Mouse (Mus musculus) forebrain, embryonic 16.5 days (tissue): ENCODE measurements around the gene Mdh2. TPM values are rescaled to one million over a fixed set of nuclear protein-coding genes. Genes with fewer than 3 reads are reported as not detected.
A peak's percentile ranks its signal among the peaks of the same experiment; 100 is the strongest.

ENCODE experiments used
- ATAC-seq: fragments of 200-750 bp; cut with Nextera tagmentation; 2 replicates; pipeline ENCODE4 v1.8.0; 2017; ENCODE audit warnings: mild to moderate bottlenecking, moderate library complexity
- H3K27ac ChIP-seq: fragments of 300-500 bp; sonication (generic); 2 replicates; pipeline ENCODE4 v1.5.1; 2014; ENCODE audit warnings: low read length, control low read depth
- H3K27me3 ChIP-seq: fragments of 300-500 bp; sonication (generic); replicated peaks from 2 replicates; pipeline ENCODE4 v1.6.1; 2014; ENCODE audit warnings: low read length; ENCODE audit not compliant: control insufficient read depth, insufficient read depth
- H3K36me3 ChIP-seq: fragments of 300-500 bp; sonication (generic); 2 replicates; pipeline ENCODE4 v1.6.1; 2014; ENCODE audit not compliant: control insufficient read depth, insufficient read depth
- H3K4me1 ChIP-seq: fragments of 300-500 bp; sonication (generic); replicated peaks from 2 replicates; pipeline ENCODE4 v1.6.1; 2014; ENCODE audit warnings: low read length; ENCODE audit not compliant: control insufficient read depth, insufficient read depth
- H3K4me2 ChIP-seq: fragments of 300-500 bp; sonication (generic); 2 replicates; pipeline ENCODE4 v1.6.1; 2014; ENCODE audit warnings: mild to moderate bottlenecking, low read length, control low read depth
- H3K4me3 ChIP-seq: fragments of 300-500 bp; sonication (generic); replicated peaks from 2 replicates; pipeline ENCODE4 v1.5.1; 2014; ENCODE audit warnings: mild to moderate bottlenecking, low read length, control low read depth
- H3K9ac ChIP-seq: fragments of 300-500 bp; sonication (generic); replicated peaks from 2 replicates; pipeline ENCODE4 v1.6.1; 2014; ENCODE audit warnings: low read depth, low read length, control low read depth
- H3K9me3 ChIP-seq: fragments of 300-500 bp; sonication (generic); 2 replicates; pipeline ENCODE4 v1.6.1; 2016; ENCODE audit warnings: low read length; ENCODE audit not compliant: control insufficient read depth
- WGBS: fragments of 180-500 bp; shearing (Covaris S2); extraction: QIAGEN DNeasy Blood & Tissue Kit; methylation state at CpG from one replicate; pipeline ENCODE4 v1.1.7; 2014; 5-methylcytosine and 5-hydroxymethylcytosine counted together
- polyA plus RNA-seq: library from polyadenylated mRNA; unstranded; fragments of >200 nt; fragmentation: Nextera tagmentation; extraction: Ambion mirVana; gene quantifications from 2 replicates; pipeline ENCODE4 v1.2.1, GENCODE M21; 2015

The Mdh2 gene
- polyA plus RNA-seq, 1 experiment from 2014 or later = 563 TPM

DNA sequence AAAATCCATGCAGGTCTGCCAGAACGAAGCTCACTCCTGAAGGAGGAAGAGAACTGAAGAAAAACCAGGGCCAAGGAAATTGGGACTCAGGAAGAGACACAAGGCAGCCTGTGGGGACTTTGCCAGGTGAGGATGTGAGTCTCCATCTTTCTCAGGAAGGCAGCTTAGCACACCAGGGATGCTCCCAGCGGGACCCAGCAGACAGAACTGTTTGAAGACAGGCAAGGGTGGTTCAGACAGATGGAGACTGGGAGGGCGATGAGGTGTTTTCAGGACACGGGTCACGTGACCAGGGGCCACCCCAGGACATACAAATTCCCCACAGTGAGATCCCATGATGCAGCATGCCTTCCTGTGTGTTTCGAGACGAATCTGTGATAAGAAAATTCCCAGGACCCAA is 40.2 kb downstream of the Mdh2 start:
- Histone ChIP-seq H3K9ac (no peak overlapping the region), H3K36me3 (no peaks in the 10 kb centered on the region), H3K27me3 (no peaks in the 10 kb centered on the region), H3K4me1 (peaks cover 10% of the 10 kb centered on the region), H3K4me2 (no peak overlapping the region), H3K4me3 (no peak overlapping the region), H3K9me3 (no peaks in the 10 kb centered on the region), H3K27ac (no peak overlapping the region)
- WGBS = 49% methylated on average over 7 of the region's 7 CpGs
- ATAC-seq = no peak

DNA sequence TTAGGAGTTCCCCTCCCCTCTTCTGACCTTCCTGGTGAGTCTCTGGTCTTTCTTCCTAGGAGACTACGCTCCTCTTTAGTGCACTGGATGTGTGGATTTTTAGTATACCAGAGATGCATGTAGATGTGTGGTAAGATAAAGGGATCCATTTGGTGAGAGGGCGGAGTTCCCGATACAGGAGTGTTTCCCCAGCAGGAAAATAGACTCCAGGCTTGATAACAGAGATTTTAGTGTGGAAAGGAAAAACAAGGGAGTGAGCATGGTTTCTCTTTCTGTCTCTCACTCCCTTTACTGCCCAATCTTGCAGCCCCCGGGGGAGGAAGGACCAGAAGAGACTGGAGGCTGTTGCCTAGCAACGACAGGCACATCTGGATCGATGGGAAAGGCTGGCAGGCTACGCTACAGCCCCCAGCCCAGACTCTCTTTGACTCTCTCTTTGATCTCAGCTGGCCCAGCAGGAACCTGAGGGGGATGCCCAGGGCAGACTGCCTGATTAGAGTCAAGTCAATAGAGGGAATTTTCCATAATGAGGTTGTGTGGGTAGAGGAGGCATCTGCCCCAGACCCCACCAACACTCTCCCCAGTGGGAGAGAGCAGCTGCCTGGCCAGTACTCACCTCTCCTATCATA is 44.1 kb downstream of the Mdh2 start:
- Histone ChIP-seq H3K4me2 (no peak overlapping the region), H3K27ac (peak overlapping the region; percentile 16; the same call in 1 of the 2 replicates), H3K9me3 (no peaks in the 10 kb centered on the region), H3K36me3 (no peaks in the 10 kb centered on the region), H3K27me3 (no peaks in the 10 kb centered on the region), H3K4me1 (peaks cover 9% of the 10 kb centered on the region), H3K9ac (no peak overlapping the region), H3K4me3 (no peak overlapping the region)
- 17% methylated on average over 7 of the region's 7 CpGs for WGBS
- ATAC-seq = peak; percentile 70

DNA sequence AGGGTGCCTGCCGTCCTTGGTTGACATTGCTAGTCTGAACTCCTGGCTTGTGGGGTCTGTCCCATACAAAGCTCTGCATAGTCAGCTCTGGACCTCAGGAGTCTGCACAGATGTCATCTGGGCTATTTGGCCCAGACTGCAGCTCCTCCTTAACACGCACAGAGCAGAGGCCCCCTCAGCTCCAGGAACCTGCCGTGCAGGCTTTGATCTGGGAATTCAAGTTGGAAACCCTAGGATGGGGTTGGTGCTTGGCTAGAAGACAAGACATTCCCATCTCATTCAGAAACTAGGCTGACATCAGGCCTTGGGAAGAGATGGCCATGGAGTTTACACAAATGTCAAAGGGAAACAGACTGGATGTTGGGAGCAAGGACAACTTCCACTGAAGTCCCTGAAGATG is 46.2 kb downstream of the Mdh2 start:
- 53% methylated on average over 3 of the region's 3 CpGs for WGBS
- no peak for ATAC-seq
- Histone ChIP-seq H3K9me3 (no peaks in the 10 kb centered on the region), H3K4me3 (no peak overlapping the region), H3K4me1 (peaks cover 9% of the 10 kb centered on the region), H3K27ac (no peak overlapping the region), H3K27me3 (no peaks in the 10 kb centered on the region), H3K36me3 (no peaks in the 10 kb centered on the region), H3K9ac (no peak overlapping the region), H3K4me2 (no peak overlapping the region)

DNA sequence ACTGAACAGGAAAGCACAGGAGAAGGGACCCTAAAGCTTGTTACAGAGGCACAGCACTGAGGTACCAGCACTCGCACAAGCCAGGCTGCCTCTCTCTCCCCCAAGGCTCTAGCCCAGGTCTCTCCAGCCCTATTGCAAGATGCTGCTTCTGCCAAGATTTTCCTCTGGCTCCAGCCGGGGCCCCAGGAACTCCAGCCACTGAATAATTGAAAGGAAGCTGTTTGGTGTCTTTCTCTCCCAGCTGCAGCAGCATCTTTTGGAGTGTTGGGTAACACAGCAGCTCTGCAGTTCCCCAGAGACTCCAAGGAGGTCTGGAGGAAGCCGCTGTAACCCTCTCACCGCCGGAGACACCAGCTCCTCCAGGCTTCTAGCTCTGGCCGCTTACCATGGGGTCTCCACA is 47.9 kb downstream of the Mdh2 start:
- Histone ChIP-seq H3K27me3 (no peaks in the 10 kb centered on the region), H3K4me2 (no peak overlapping the region), H3K9ac (no peak overlapping the region), H3K36me3 (no peaks in the 10 kb centered on the region), H3K4me1 (peaks cover 9% of the 10 kb centered on the region), H3K9me3 (no peaks in the 10 kb centered on the region), H3K27ac (no peak overlapping the region), H3K4me3 (no peak overlapping the region)
- whole genome bisulfite sequencing = 41% methylated on average over 6 of the region's 6 CpGs
- ATAC-seq = no peak

DNA sequence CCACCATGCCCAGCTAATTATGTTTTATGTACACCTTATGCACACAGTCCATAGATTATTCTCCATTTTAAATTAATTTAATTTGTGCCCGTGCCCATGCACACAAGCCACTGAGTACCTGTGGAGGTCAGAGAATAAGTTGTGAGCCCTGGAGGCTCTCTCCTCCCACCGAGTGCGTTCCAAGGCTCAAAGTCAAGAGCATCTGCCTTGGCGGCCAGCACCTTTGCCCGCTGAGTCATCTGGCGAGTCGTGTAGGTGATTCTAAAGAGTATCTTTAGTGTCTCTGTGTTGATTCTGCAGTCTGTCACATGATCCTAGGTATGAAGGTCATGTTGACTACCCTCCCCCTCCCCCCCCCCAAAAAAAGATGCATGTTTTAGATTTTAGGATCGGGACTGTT is 51.1 kb downstream of the Mdh2 start:
- Histone ChIP-seq H3K27me3 (no peaks in the 10 kb centered on the region), H3K4me3 (no peak overlapping the region), H3K4me2 (no peak overlapping the region), H3K27ac (no peak overlapping the region), H3K4me1 (peaks cover 9% of the 10 kb centered on the region), H3K9ac (no peak overlapping the region), H3K9me3 (no peaks in the 10 kb centered on the region), H3K36me3 (no peaks in the 10 kb centered on the region)
- WGBS = 92% methylated on average over 8 of the region's 8 CpGs
- ATAC-seq = no peak

DNA sequence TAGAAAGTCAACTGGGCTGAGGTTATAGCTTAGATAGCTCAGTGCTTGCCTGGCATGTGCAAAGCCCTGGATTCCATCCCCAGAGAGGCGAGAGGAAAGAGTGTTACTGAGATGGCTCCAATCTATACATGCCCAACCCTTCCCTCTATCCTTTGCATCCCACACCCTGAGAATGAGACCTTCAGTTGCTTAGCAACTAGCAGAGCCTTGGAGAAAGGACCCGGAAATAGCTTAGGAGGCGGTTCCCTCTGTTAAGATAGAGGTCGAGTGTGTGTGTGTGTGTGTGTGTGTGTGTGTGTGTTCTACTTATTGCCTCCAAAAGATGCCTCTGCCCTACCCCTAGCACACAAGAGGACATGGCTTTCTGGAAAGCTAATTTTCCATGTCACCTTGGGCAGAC is 54.4 kb downstream of the Mdh2 start:
- 0 out of 2 replicates have a peak, but pooled peaks have one; percentile 27 for ATAC-seq
- H3K36me3 ChIP-seq = no peaks in the 10 kb centered on the region
- 19% methylated on average over 4 of the region's 4 CpGs for WGBS
- no peak overlapping the region; the same call in none of the 2 replicates for H3K4me2 ChIP-seq
- no peaks in the 10 kb centered on the region for H3K9me3 ChIP-seq
- no peak overlapping the region for H3K9ac ChIP-seq
- no peaks in the 10 kb centered on the region for H3K27me3 ChIP-seq
- no peak overlapping the region for H3K4me3 ChIP-seq
- H3K4me1 ChIP-seq = peaks cover 25% of the 10 kb centered on the region
- peak overlapping the region; percentile 67 for H3K27ac ChIP-seq

DNA sequence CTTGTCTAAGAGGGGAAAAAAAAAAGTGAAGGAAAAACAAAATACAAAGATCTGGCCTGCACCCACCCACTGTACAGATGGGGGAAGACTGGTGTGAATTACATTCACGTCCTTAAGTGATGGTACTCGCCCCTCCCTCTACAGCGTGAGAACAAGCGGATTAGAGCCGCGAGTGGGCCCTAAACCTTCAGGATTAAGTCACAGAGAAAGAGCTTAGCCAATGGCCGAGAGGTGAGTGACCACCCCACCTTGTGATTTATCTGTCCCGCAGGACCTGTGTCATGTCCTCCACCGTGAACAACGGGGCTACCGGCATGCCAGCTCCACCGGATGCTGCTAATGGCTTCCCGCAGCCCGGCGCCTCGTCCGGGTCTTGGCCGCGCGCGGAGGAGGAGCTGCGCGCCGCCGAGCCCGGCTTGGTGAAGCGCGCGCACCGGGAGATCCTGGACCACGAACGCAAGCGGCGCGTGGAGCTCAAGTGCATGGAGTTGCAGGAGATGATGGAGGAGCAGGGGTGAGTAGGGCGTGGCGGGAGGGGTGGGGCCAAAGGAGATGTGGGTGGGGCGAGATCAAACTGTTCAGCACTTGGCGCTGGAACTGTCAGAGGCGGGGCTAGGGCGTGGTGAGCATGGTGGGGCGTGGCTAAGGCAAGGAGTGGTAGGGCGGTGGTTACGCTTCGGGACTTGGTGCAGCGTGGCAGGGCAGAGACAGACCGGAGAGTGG is 56.6 kb downstream of the Mdh2 start:
- WGBS = 1% methylated on average over 47 of the region's 47 CpGs
- Histone ChIP-seq H3K27me3 (no peaks in the 10 kb centered on the region; the same call in 1 of the 2 replicates), H3K4me2 (peak overlapping the region; percentile 91), H3K4me1 (peaks cover 25% of the 10 kb centered on the region), H3K9me3 (no peaks in the 10 kb centered on the region), H3K27ac (peak overlapping the region; percentile 57), H3K36me3 (no peaks in the 10 kb centered on the region), H3K4me3 (peak overlapping the region; percentile 53), H3K9ac (peak overlapping the region; percentile 68)
- ATAC-seq = peak; percentile 90

DNA sequence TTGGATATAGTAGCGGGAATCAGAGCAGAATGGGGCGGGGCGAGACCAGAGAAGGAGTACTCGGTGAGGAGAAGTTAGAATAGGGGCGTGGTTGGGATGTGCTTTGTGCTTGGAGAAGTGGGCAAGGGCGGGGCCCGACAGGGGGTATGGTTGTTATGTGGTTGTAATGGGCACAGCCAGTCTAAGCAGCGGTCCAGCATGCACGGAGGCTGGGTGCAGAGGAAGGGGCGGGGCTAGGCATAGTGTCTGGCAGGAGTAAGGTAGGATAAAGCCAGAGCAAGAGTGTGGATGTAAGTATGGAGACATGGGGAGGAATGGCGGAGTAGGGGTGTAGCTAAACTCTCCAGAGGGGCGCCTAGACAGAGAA is 57.2 kb downstream of the Mdh2 start:
- Histone ChIP-seq H3K9me3 (no peaks in the 10 kb centered on the region), H3K27me3 (no peaks in the 10 kb centered on the region; the same call in 1 of the 2 replicates), H3K4me2 (peak overlapping the region; percentile 91), H3K4me1 (peaks cover 25% of the 10 kb centered on the region), H3K9ac (peak overlapping the region; percentile 68), H3K27ac (peak overlapping the region; percentile 57; the same call in 1 of the 2 replicates), H3K36me3 (peaks cover 2% of the 10 kb centered on the region; the same call in 1 of the 2 replicates), H3K4me3 (peak overlapping the region; percentile 53)
- under 1% methylated on average over 12 of the region's 12 CpGs for WGBS
- peak; percentile 57; the same call in 1 of the 2 replicates for ATAC-seq

DNA sequence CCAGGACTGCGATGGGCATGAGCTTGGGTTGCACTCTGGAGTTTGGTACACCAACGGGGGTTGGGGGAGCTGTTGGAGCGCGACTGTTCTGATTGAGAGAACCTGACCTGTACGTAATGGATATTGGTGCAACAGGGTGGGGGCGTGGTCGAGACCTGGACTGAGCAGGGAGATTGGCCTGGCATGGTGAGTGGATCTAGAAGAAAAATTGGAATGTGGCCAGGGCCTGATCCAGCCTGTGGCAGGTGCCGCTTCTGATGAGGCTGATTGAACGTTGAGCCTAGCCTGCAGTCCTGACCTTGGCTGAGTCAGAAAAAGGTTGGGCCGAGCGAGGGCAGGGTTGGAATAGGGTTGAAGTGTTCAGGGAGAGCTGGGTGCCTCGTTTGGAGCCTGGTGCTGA is 57.7 kb downstream of the Mdh2 start:
- Histone ChIP-seq H3K4me1 (peaks cover 25% of the 10 kb centered on the region), H3K9me3 (no peaks in the 10 kb centered on the region), H3K9ac (peak overlapping the region; percentile 68), H3K27me3 (no peaks in the 10 kb centered on the region; the same call in 1 of the 2 replicates), H3K4me2 (peak overlapping the region; percentile 91), H3K36me3 (peaks cover 2% of the 10 kb centered on the region; the same call in 1 of the 2 replicates), H3K4me3 (peak overlapping the region; percentile 53), H3K27ac (no peak overlapping the region)
- ATAC-seq = no peak
- 20% methylated on average over 12 of the region's 12 CpGs for WGBS
